25 mouse cellular contexts compared by ENCODE assay signal in genomic region chr10:86872591-86872990, GRCm38 (mm10).
DNase-seq lines count a peak whose midpoint lies in the region; ATAC-seq and TF ChIP-seq lines count a peak whose summit lies in the region.
"Had no signal": no experiment of that assay in that cellular context is flagged by ENCODE, and none has a peak within 500 bp of the region (broad histone marks: within the 10 kb centered on the region; RNA-seq: fewer than 3 reads in every experiment).

No protein-coding gene starts in this region.

- no peak overlapping the region for H3K4me2 ChIP-seq in heart, embryonic 16.5 days (ENCODE audit: low read depth, low read length)
- H3K4me2 ChIP-seq: embryonic facial prominence, embryonic 15.5 days; forebrain, embryonic 15.5 days; heart, embryonic 13.5 days; limb, embryonic 13.5 days; liver, embryonic 15.5 days had no signal

- no peaks in the 10 kb centered on the region for H3K36me3 ChIP-seq in heart, embryonic 16.5 days (ENCODE audit: control insufficient read depth, insufficient read depth)
- H3K36me3 ChIP-seq in heart, adult 2 months (ENCODE audit: control insufficient read depth, insufficient read depth, low read length) = no peaks in the 10 kb centered on the region
- H3K36me3 ChIP-seq: embryonic facial prominence, embryonic 15.5 days; forebrain, embryonic 15.5 days; G1E; heart, embryonic 13.5 days; hindbrain, embryonic 10.5 days; limb, embryonic 13.5 days; liver, embryonic 15.5 days; midbrain, embryonic 10.5 days had no signal

- H3K4me3 ChIP-seq in gastrocnemius, adult 2 months = no peak overlapping the region
- no peak overlapping the region for H3K4me3 ChIP-seq in heart, embryonic 16.5 days (ENCODE audit: low read length)
- H3K4me3 ChIP-seq in heart, adult 2 months = no peak overlapping the region
- H3K4me3 ChIP-seq: embryonic facial prominence, embryonic 15.5 days; forebrain, embryonic 15.5 days; heart, embryonic 13.5 days; hindbrain, embryonic 10.5 days; limb, embryonic 13.5 days; liver, embryonic 15.5 days; midbrain, embryonic 10.5 days had no signal

- no peaks in the 10 kb centered on the region for H3K79me2 ChIP-seq in heart, adult 2 months (replicated peaks; ENCODE audit: control insufficient read depth, insufficient read depth, low read length)

- peaks cover 6% of the 10 kb centered on the region for H3K4me1 ChIP-seq in heart, embryonic 16.5 days (ENCODE audit: control insufficient read depth, insufficient read depth, low read length)
- H3K4me1 ChIP-seq in heart, adult 2 months (ENCODE audit: control insufficient read depth, insufficient read depth, low read length) = no peaks in the 10 kb centered on the region
- H3K4me1 ChIP-seq: embryonic facial prominence, embryonic 15.5 days; forebrain, embryonic 15.5 days; hindbrain, embryonic 10.5 days; limb, embryonic 13.5 days; liver, embryonic 15.5 days; midbrain, embryonic 10.5 days had no signal

- intact Hi-C loops in gastrocnemius, adult 2 months (cut with DNase I) = no loop called here
- intact Hi-C loops in heart, adult 2 months (cut with DNase I) = no loop called here

- H3K9me3 ChIP-seq in heart, embryonic 16.5 days (replicated peaks; ENCODE audit: control insufficient read depth, low read length) = no peaks in the 10 kb centered on the region
- H3K9me3 ChIP-seq: embryonic facial prominence, embryonic 15.5 days; forebrain, embryonic 15.5 days; G1E; heart, embryonic 13.5 days; hindbrain, embryonic 10.5 days; limb, embryonic 13.5 days; liver, embryonic 15.5 days; midbrain, embryonic 10.5 days had no signal

- no peak for TF ChIP-seq POLR2A in heart, adult 2 months (IDR thresholded peaks at IDR 0.05; ENCODE audit: insufficient read depth, low read depth, low read length)

- TF ChIP-seq EP300 in heart, adult 2 months (IDR thresholded peaks at IDR 0.05; ENCODE audit: insufficient read depth, low read depth, low read length) = no peak

- WGBS in heart, embryonic 16.5 days = 46% methylated on average over 5 of the region's 5 CpGs
- 52% methylated on average over 5 of the region's 5 CpGs for WGBS in heart, adult 2 months

- H3K27me3 ChIP-seq in heart, embryonic 16.5 days (ENCODE audit: control insufficient read depth, insufficient read depth, low read length) = no peaks in the 10 kb centered on the region
- no peaks in the 10 kb centered on the region for H3K27me3 ChIP-seq in heart, adult 2 months (ENCODE audit: control insufficient read depth, insufficient read depth, low read length)
- H3K27me3 ChIP-seq: CH12.LX; embryonic facial prominence, embryonic 15.5 days; forebrain, embryonic 15.5 days; heart, embryonic 13.5 days; limb, embryonic 13.5 days; liver, embryonic 15.5 days had no signal

- H3K9ac ChIP-seq in heart, embryonic 16.5 days (ENCODE audit: low read length) = 0 out of 2 replicates have a peak overlapping the region, but pooled peaks have one; percentile 5
- H3K9ac ChIP-seq in heart, adult 2 months (ENCODE audit: low read depth, low read length) = no peak overlapping the region
- H3K9ac ChIP-seq: embryonic facial prominence, embryonic 15.5 days; forebrain, embryonic 15.5 days; heart, embryonic 13.5 days; limb, embryonic 13.5 days; liver, embryonic 15.5 days had no signal

- TF ChIP-seq CTCF in gastrocnemius, adult 2 months (IDR thresholded peaks at IDR 0.05) = no peak
- TF ChIP-seq CTCF in heart, adult 2 months (IDR thresholded peaks at IDR 0.05) = no peak

- H3K27ac ChIP-seq in gastrocnemius, adult 2 months = peak overlapping the region; percentile 64
- peak overlapping the region; percentile 20 for H3K27ac ChIP-seq in heart, embryonic 16.5 days (ENCODE audit: low read length)
- H3K27ac ChIP-seq in heart, adult 2 months = no peak overlapping the region
- H3K27ac ChIP-seq: embryonic facial prominence, embryonic 15.5 days; forebrain, embryonic 15.5 days; heart, embryonic 13.5 days; hindbrain, embryonic 10.5 days; hindbrain, postnatal 0 days; limb, embryonic 13.5 days; liver, embryonic 15.5 days; midbrain, embryonic 10.5 days had no signal

- DNase-seq in gastrocnemius, adult 2 months = peak; percentile 53
- DNase-seq in gastrocnemius, postnatal 10 days = no peak
- no peak for DNase-seq in heart, adult 2 months
- DNase-seq in adipocyte (ENCODE audit: low spot score) = peak; percentile 19
- peak; percentile 29 for DNase-seq in gastrocnemius, postnatal 25 days
- no peak for DNase-seq in Muller cell, postnatal 12 days (ENCODE audit: inconsistent ontology term)
- DNase-seq: adrenal gland, adult 8-10 months; B cell, adult 2 months; cerebellum, adult 8-10 months; kidney, adult 18-20 months; kidney, postnatal 4 days; thymus, postnatal 14 days had no signal

- no peak for ATAC-seq in heart, embryonic 16.5 days (replicated peaks; ENCODE audit: extremely low read depth, insufficient read depth, low FRiP score)
- no peak for ATAC-seq in erythroid progenitor cell, adult 5-6 weeks (replicated peaks; ENCODE audit: low FRiP score, poor library complexity, severe bottlenecking)
- ATAC-seq: forebrain, embryonic 15.5 days; hindbrain, postnatal 0 days; midbrain, embryonic 16.5 days had no signal

Comparison
In these comparisons a context has a peak if more than half of its experiments do, and no peak if none do; other contexts are left out.
1. DNase-seq: peak in gastrocnemius, adult 2 months (single experiment), adipocyte (single experiment) and gastrocnemius, postnatal 25 days (single experiment); none in gastrocnemius, postnatal 10 days (single experiment), heart, adult 2 months (0 of 2) and Muller cell, postnatal 12 days (single experiment).